Mouse (Mus musculus) forebrain, embryonic 10.5 days (tissue): ENCODE measurements around the gene Plk4. TPM values are rescaled to one million over a fixed set of nuclear protein-coding genes. Genes with fewer than 3 reads are reported as not detected.
A peak's percentile ranks its signal among the peaks of the same experiment; 100 is the strongest.
"Not testable (repeated sequence)": the region's sequence is repeated elsewhere in the genome, so short reads cannot be mapped to it uniquely, and the experiment has no call there.

Experiments
- DNase-seq: peaks from one replicate; pipeline ENCODE4 v3.0.0-alpha.2; 2017; ENCODE audit warnings: low spot score; ENCODE audit errors: extremely low spot score
- H3K27ac ChIP-seq: fragments of 300-500 bp; sonication (generic); 2 replicates; pipeline ENCODE4 v1.5.1; 2016; ENCODE audit warnings: mild to moderate bottlenecking
- H3K27me3 ChIP-seq: fragments of 300-500 bp; sonication (generic); 2 replicates; pipeline ENCODE4 v1.6.1; 2016; ENCODE audit warnings: mild to moderate bottlenecking; ENCODE audit not compliant: poor library complexity, severe bottlenecking
- H3K36me3 ChIP-seq: fragments of 300-500 bp; sonication (generic); replicated peaks from 2 replicates; pipeline ENCODE4 v1.6.1; 2016; ENCODE audit warnings: mild to moderate bottlenecking, moderate library complexity
- H3K4me1 ChIP-seq: fragments of 300-500 bp; sonication (generic); 2 replicates; pipeline ENCODE4 v1.6.1; 2016
- H3K4me3 ChIP-seq: fragments of 300-500 bp; sonication (generic); 2 replicates; pipeline ENCODE4 v1.5.1; 2016; ENCODE audit warnings: mild to moderate bottlenecking, moderate library complexity
- H3K9me3 ChIP-seq: fragments of 300-500 bp; sonication (generic); 2 replicates; pipeline ENCODE4 v1.6.1; 2016; ENCODE audit warnings: mild to moderate bottlenecking, moderate library complexity
- WGBS: fragments of 180-500 bp; shearing (Covaris S2); methylation state at CpG from one replicate; pipeline ENCODE4 v1.1.7; 2016; 5-methylcytosine and 5-hydroxymethylcytosine counted together
- polyA plus RNA-seq: library from polyadenylated mRNA; unstranded; fragments of >200 nt; fragmentation: Nextera tagmentation; extraction: Ambion mirVana; gene quantifications from 2 replicates; pipeline ENCODE4 v1.2.1, GENCODE M21; 2016

Plk4 gene
- polyA plus RNA-seq, 1 experiment from 2014 or later: 89.3 TPM

GRCm38 (mm10) chr3:40846957-40847017, 47.0 kb downstream of the Plk4 start, which contains the start of gene Abhd18:
TSS of gene Abhd18 (plus strand) at chr3:40846970.
- not testable (repeated sequence) for H3K9me3 ChIP-seq, H3K36me3 ChIP-seq, H3K4me1 ChIP-seq, H3K27me3 ChIP-seq, DNase-seq
- peak within 1 kb of the TSS; percentile 87 for H3K27ac ChIP-seq
- H3K4me3 ChIP-seq: peak within 1 kb of the TSS; percentile 57
- WGBS: 0% methylated on average over 3 of the region's 4 CpGs

GRCm38 (mm10) chr3:40847018-40847417, 47.2 kb downstream of the Plk4 start:
- under 1% methylated on average over 17 of the region's 21 CpGs for WGBS
- not testable (repeated sequence) for H3K36me3 ChIP-seq, H3K27me3 ChIP-seq, H3K4me1 ChIP-seq, H3K9me3 ChIP-seq
- H3K27ac ChIP-seq: peak overlapping the region; percentile 72
- peak; percentile 58 for DNase-seq
- peak overlapping the region; percentile 57 for H3K4me3 ChIP-seq

GRCm38 (mm10) chr3:40847936-40848335, 48.1 kb downstream of the Plk4 start:
- not testable (repeated sequence) for H3K4me3 ChIP-seq, H3K4me1 ChIP-seq, H3K27ac ChIP-seq, H3K9me3 ChIP-seq, DNase-seq, H3K27me3 ChIP-seq, H3K36me3 ChIP-seq
- 88% methylated on average over 2 of the region's 2 CpGs for WGBS

GRCm38 (mm10) chr3:40853123-40853738, 53.4 kb downstream of the Plk4 start:
- DNase-seq, H3K4me3 ChIP-seq, H3K27me3 ChIP-seq, H3K36me3 ChIP-seq, H3K27ac ChIP-seq, H3K9me3 ChIP-seq, H3K4me1 ChIP-seq: not testable (repeated sequence)
- WGBS: 92% methylated on average over 3 of the region's 3 CpGs

Other genes with a start within 250 kb of the Plk4 start
- 0.10 TPM in 1 of 2 replicates, not detected in the other for gene Slc25a31, start 91.2 kb upstream of the Plk4 start, polyA plus RNA-seq
- 49.6 and 58.9 TPM in 2 replicates for gene Hspa4l, start 55.5 kb upstream of the Plk4 start, polyA plus RNA-seq
- 6.0 and 6.1 TPM in 2 replicates for gene Mfsd8, start 46.9 kb downstream of the Plk4 start, polyA plus RNA-seq
- 4.5 and 6.0 TPM in 2 replicates for gene Abhd18, start 47.0 kb downstream of the Plk4 start, polyA plus RNA-seq
- gene 1700034I23Rik, start 102.5 kb downstream of the Plk4 start, polyA plus RNA-seq: 0.09 and 0.10 TPM in 2 replicates
- 1.5 and 2.0 TPM in 2 replicates for gene Larp1b, start 149.8 kb downstream of the Plk4 start, polyA plus RNA-seq